Mouse (Mus musculus) megakaryocyte, embryonic 14.5 days (primary cell): ENCODE results near the gene Jund. TPM values are rescaled to one million over a fixed set of nuclear protein-coding genes. Genes with fewer than 3 reads are reported as not detected.
A peak's percentile ranks its signal among the peaks of the same experiment; 100 is the strongest.

Source experiments
- H3K27me3 ChIP-seq: replicated peaks from 2 replicates; pipeline ENCODE3; 2012; ENCODE audit warnings: inconsistent platforms
- H3K36me3 ChIP-seq: replicated peaks from 2 replicates; pipeline ENCODE3; 2012; ENCODE audit warnings: low read length, inconsistent platforms, mixed read lengths
- H3K4me1 ChIP-seq: 2 replicates; pipeline ENCODE4 v1.6.1; 2012; ENCODE audit warnings: inconsistent platforms
- H3K4me3 ChIP-seq: replicated peaks from 2 replicates; pipeline ENCODE3; 2012; ENCODE audit warnings: moderate library complexity, mild to moderate bottlenecking, inconsistent platforms
- H3K9me3 ChIP-seq: 2 replicates; pipeline ENCODE4 v1.6.1; 2012; ENCODE audit warnings: inconsistent platforms
- FLI1 ChIP-seq: IDR thresholded peaks from 2 replicates; pipeline ENCODE4 v1.6.1; 2012; ENCODE audit warnings: low read length, inconsistent platforms, mixed read lengths
- GATA1 ChIP-seq: IDR thresholded peaks from 3 replicates; pipeline ENCODE4 v1.6.1; 2012; ENCODE audit warnings: mixed read lengths, low read length, inconsistent platforms, borderline replicate concordance
- polyA plus RNA-seq: library from polyadenylated mRNA; stranded (reverse); fragments of >175 nt; gene quantifications from 2 replicates; pipeline ENCODE4 v1.2.3, GENCODE M21; 2012; ENCODE audit warnings: low replicate concordance; ENCODE audit not compliant: insufficient read depth

Jund gene
- polyA plus RNA-seq, 1 experiment = 972 TPM

- peaks cover 34% of the 10 kb centered on the region for H3K27me3 ChIP-seq
- TF ChIP-seq GATA1 (no peak), FLI1 (no peak)
- no peaks in the 10 kb centered on the region for H3K36me3 ChIP-seq
- H3K4me3 ChIP-seq = no peak within 1 kb of the TSS
- H3K9me3 ChIP-seq = no peaks in the 10 kb centered on the region
- peaks cover 20% of the 10 kb centered on the region for H3K4me1 ChIP-seq
Observed at GRCm38 (mm10) chr8:70723486-70724210, 24.9 kb downstream of the Jund start, which contains the start of gene Pde4c. Gene Pde4c, plus strand, starts transcription at chr8:70723720.

- peaks cover 19% of the 10 kb centered on the region for H3K4me1 ChIP-seq
- H3K27me3 ChIP-seq = peaks cover 39% of the 10 kb centered on the region
- no peak for TF ChIP-seq FLI1
- no peak for TF ChIP-seq GATA1
Observed at GRCm38 (mm10) chr8:70724216-70724615, 25.5 kb downstream of the Jund start.

GRCm38 (mm10) chr8:70725792-70726447, 27.2 kb downstream of the Jund start:
- TF ChIP-seq GATA1 = no peak
- TF ChIP-seq FLI1 = no peak
- Histone ChIP-seq H3K27me3 (peaks cover 54% of the 10 kb centered on the region), H3K9me3 (no peaks in the 10 kb centered on the region), H3K36me3 (no peaks in the 10 kb centered on the region), H3K4me1 (peaks cover 21% of the 10 kb centered on the region), H3K4me3 (no peak overlapping the region)

More at GRCm38 (mm10) chr8:70724216-70724615, 25.5 kb downstream of the Jund start:
- Histone ChIP-seq H3K9me3 (no peaks in the 10 kb centered on the region), H3K4me3 (no peak overlapping the region), H3K36me3 (no peaks in the 10 kb centered on the region)

GRCm38 (mm10) chr8:70726721-70727120, 28.0 kb downstream of the Jund start:
- TF ChIP-seq GATA1 (no peak), FLI1 (no peak)
- no peaks in the 10 kb centered on the region for H3K9me3 ChIP-seq
- no peaks in the 10 kb centered on the region for H3K36me3 ChIP-seq
- no peak overlapping the region for H3K4me3 ChIP-seq
- H3K27me3 ChIP-seq = peaks cover 62% of the 10 kb centered on the region
- peaks cover 21% of the 10 kb centered on the region for H3K4me1 ChIP-seq

- no peaks in the 10 kb centered on the region for H3K36me3 ChIP-seq
- peak overlapping the region; percentile 88 for H3K4me3 ChIP-seq
- no peak for TF ChIP-seq GATA1
- no peak for TF ChIP-seq FLI1
- peaks cover 21% of the 10 kb centered on the region for H3K4me1 ChIP-seq
- peaks cover 71% of the 10 kb centered on the region for H3K27me3 ChIP-seq
- no peaks in the 10 kb centered on the region for H3K9me3 ChIP-seq
Observed at GRCm38 (mm10) chr8:70729808-70730475, 31.2 kb downstream of the Jund start.

- TF ChIP-seq GATA1 = no peak
- no peak for TF ChIP-seq FLI1
- Histone ChIP-seq H3K4me3 (no peak overlapping the region), H3K36me3 (no peaks in the 10 kb centered on the region), H3K27me3 (peaks cover 70% of the 10 kb centered on the region), H3K4me1 (peaks cover 21% of the 10 kb centered on the region), H3K9me3 (no peaks in the 10 kb centered on the region)
Observed at GRCm38 (mm10) chr8:70730956-70731355, 32.2 kb downstream of the Jund start.

- no peak overlapping the region for H3K4me3 ChIP-seq
- H3K27me3 ChIP-seq = peaks cover 48% of the 10 kb centered on the region
- H3K4me1 ChIP-seq = peaks cover 5% of the 10 kb centered on the region; the same call in 1 of the 2 replicates
- H3K9me3 ChIP-seq = no peaks in the 10 kb centered on the region
- TF ChIP-seq FLI1 (no peak), GATA1 (no peak)
- no peaks in the 10 kb centered on the region for H3K36me3 ChIP-seq
Observed at GRCm38 (mm10) chr8:70737705-70738104, 39.0 kb downstream of the Jund start.

- Histone ChIP-seq H3K36me3 (no peaks in the 10 kb centered on the region), H3K4me1 (peaks cover 8% of the 10 kb centered on the region), H3K4me3 (no peak overlapping the region), H3K9me3 (no peaks in the 10 kb centered on the region), H3K27me3 (peaks cover 48% of the 10 kb centered on the region)
- TF ChIP-seq FLI1 (no peak), GATA1 (no peak)
Observed at GRCm38 (mm10) chr8:70738211-70738610, 39.5 kb downstream of the Jund start.

- TF ChIP-seq GATA1 = no peak
- TF ChIP-seq FLI1 = no peak
- no peak overlapping the region for H3K4me3 ChIP-seq
- no peaks in the 10 kb centered on the region for H3K9me3 ChIP-seq
- no peaks in the 10 kb centered on the region for H3K36me3 ChIP-seq
- H3K4me1 ChIP-seq = peaks cover 31% of the 10 kb centered on the region
- peaks cover 76% of the 10 kb centered on the region for H3K27me3 ChIP-seq
Observed at GRCm38 (mm10) chr8:70741661-70742060, 42.9 kb downstream of the Jund start.
